Mouse (Mus musculus): ENCODE measurements at regions not wholly inside any gene's neighbourhood (a gene's known extent, or its start where the extent isn't known, plus 50 kb on each side); places are given as distances from the start of the nearest gene placed in this dataset.
"Not testable (repeated sequence)": the region's sequence is repeated elsewhere in the genome, so short reads cannot be mapped to it uniquely, and the experiment has no call there.

- in situ Hi-C loops (cut with MboI, MseI) = loop anchor here in 1 of 2 experiments (5.0 kb wide), 1 partner anchor 101 kb away; no protein-coding TSS in a partner anchor
Observed at GRCm38 (mm10) chr17:52351293-52351692, 251.2 kb upstream of the Kcnh8 start.

- in situ Hi-C loops (cut with MboI, MseI) = loop anchor here in 1 of 2 experiments (5.0 kb wide), 1 partner anchor 102 kb away; no protein-coding TSS in a partner anchor
Observed at GRCm38 (mm10) chr17:52350696-52351095, 251.8 kb upstream of the Kcnh8 start.

- in situ Hi-C loops (cut with MboI, MseI) = loop anchor here in 1 of 2 experiments (5.0 kb wide), 1 partner anchor 102 kb away; no protein-coding TSS in a partner anchor
Observed at GRCm38 (mm10) chr17:52349872-52350271, 252.6 kb upstream of the Kcnh8 start.

DNA sequence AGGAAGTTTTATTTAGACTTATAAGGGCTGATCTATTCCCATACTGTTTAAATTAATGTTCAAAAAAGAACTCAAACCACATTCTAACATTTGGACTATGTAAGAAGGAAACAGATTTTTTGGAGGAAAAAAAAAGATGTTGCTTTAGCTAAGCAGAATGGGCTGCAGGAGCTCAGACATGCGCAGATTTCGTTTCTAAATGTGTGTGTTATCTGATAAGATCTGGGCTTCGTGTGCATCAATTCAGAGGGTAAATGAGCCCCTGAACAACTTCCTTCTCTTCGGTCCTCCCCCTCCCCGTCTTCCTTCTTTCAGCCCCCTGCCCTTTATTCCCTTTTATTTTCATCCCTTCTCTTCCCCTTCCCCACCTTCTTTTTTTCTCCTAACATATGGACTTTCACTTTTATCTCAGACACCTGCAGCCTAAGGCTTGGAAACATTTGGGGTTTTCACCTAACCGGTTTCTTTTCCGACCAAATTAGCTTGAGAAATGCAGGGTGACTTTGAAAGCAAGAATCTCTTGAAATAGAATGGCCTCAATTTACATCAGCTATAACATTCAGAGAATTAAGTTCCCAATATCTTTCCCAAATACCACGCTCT, 253.9 kb upstream of the Kcnh8 start:
- in situ Hi-C loops (cut with MboI, MseI) = no loop called here

DNA sequence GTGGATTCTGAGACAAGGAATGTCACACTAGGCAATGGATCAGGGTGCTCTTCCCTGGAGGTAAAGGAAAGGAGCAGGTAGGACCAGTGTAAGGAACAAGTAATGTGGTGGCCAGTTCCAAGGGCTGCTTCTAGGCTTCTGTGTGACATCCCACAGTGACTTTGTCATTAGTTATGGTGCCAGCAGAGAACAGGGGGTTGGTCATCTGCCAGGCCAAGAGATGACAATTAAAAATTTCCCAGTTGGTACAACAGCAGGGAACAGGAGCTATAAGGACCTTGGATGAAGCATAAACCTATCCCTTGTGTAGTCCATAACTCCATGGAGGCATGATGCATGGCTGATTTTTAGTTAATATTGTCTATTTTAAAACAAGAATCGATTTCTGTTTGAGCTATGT, 281.9 kb upstream of the Kcnh8 start:
- in situ Hi-C loops (cut with MboI, MseI) = no loop called here

DNA sequence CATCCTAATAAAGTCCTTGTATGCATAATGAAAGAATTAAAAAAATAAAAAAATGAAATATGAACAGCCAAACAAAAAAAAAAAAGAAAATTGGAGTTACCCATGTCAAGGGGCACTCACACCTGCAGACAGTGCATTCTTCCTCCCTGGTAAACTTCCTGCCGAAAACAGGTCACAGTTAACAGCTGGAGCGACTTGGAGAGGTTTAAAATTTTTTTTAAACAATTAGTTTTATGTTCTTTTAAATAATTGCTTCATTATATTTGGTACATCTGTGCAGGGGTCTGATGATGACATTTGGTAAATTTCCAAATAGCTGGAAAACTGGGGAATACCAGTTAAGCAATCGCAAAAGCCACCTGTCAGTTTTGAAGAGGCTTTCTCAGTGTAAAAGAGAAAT, 285.5 kb upstream of the Kcnh8 start:
- in situ Hi-C loops (cut with MboI, MseI) = no loop called here

DNA sequence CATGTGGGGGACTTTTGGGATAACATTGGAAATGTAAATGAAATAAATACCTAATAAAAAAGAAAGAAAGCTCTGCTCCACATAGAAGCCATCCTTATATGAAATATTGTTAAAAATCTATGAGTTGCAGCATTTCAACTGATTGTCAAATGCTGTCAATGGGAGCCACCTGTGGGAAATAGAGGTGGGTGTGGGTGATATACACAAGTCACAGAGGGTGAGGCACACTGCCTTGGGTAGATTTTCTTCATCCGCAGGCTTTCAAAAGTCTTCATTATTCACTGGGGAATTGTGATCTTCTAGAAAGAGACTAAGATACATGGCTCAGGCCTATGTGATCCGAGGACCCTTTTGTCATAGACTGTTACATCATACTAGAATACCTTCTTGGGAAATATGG, 286.6 kb upstream of the Kcnh8 start:
- in situ Hi-C loops (cut with MboI, MseI) = no loop called here

GRCm38 (mm10) chr17:52315456-52315855, 287.1 kb upstream of the Kcnh8 start:
- in situ Hi-C loops (cut with MboI, MseI) = not testable (repeated sequence)

- in situ Hi-C loops (cut with MboI, MseI) = no loop called here
Observed at GRCm38 (mm10) chr17:52312043-52312442, 290.5 kb upstream of the Kcnh8 start.

- in situ Hi-C loops (cut with MboI, MseI) = no loop called here
Observed at GRCm38 (mm10) chr17:52308789-52309188, 293.7 kb upstream of the Kcnh8 start.

GRCm38 (mm10) chr17:52304133-52304532, 298.4 kb upstream of the Kcnh8 start:
- in situ Hi-C loops (cut with MboI, MseI) = no loop called here

- in situ Hi-C loops (cut with MboI, MseI) = no loop called here
Observed at GRCm38 (mm10) chr17:52303320-52303719, 299.2 kb upstream of the Kcnh8 start.

DNA sequence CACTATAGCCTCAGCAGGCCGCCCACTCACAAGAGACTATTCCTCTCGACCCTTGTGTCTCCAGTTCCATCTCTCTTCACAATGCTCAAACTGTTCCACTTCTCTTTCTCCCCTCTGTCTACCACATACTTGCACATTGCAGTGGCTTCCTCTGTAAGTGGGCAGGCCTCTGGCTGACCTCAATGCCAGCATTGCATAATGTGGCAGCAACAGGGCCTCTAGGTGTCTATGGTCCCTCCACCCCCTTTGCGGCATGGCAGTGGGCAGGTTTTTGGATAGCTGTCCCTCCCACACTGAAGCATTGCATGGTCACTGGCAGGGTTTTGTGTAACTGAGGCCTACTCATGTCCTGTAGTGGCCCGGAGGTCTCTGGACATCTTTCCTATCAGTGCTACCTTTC, 302.7 kb upstream of the Kcnh8 start:
- in situ Hi-C loops (cut with MboI, MseI) = loop anchor here in 1 of 2 experiments (10.0 kb wide), 1 partner anchor 1085 kb away; no protein-coding TSS in a partner anchor

GRCm38 (mm10) chr17:52285392-52285791, 317.1 kb upstream of the Kcnh8 start:
- in situ Hi-C loops (cut with MboI, MseI) = no loop called here

DNA sequence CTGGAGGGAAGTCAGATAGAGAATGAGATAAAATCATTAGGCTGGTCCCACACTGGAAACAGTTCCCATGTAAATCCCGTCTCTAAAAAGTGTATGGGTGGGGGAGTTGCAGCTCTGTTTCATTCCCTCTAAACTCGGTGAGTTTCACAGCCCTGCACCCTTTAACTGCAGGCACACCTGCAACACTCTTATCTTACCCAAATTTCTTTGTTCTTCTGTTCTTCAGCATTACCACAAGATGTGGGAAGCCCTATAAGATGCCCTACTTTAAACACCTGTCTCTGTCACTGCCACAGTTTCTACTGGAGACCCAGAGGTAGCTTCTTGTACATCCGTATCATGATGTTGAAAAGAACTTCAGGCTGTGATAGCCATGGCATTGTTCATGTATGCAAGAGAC, 320.2 kb upstream of the Kcnh8 start:
- in situ Hi-C loops (cut with MboI, MseI) = no loop called here

GRCm38 (mm10) chr17:52278523-52278922, 324.0 kb upstream of the Kcnh8 start:
- in situ Hi-C loops (cut with MboI, MseI) = no loop called here

DNA sequence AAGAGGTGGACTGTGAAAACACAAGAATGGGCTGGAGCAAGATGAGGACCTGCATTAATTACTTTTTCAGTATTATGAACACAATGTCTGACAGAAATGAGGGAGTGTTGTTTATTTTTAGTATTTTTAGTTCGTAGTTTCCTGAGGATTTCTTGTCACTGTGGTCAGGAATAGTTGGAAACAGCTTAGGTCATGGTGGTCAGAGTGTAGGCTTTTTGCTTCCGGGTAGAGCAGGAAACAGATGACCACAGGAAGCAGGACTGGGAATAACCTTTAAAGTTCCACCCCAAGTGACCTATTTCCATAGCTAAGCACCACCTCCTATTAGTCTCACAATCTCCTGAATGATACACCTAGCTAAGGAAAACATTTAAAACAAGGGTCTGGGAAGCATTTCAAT, 333.7 kb upstream of the Kcnh8 start:
- in situ Hi-C loops (cut with MboI, MseI) = no loop called here

- in situ Hi-C loops (cut with MboI, MseI) = no loop called here
Observed at GRCm38 (mm10) chr17:52251284-52251683, 351.2 kb upstream of the Kcnh8 start.

- in situ Hi-C loops (cut with MboI, MseI) = no loop called here
Observed at GRCm38 (mm10) chr17:52225584-52225983, 376.9 kb upstream of the Kcnh8 start.

DNA sequence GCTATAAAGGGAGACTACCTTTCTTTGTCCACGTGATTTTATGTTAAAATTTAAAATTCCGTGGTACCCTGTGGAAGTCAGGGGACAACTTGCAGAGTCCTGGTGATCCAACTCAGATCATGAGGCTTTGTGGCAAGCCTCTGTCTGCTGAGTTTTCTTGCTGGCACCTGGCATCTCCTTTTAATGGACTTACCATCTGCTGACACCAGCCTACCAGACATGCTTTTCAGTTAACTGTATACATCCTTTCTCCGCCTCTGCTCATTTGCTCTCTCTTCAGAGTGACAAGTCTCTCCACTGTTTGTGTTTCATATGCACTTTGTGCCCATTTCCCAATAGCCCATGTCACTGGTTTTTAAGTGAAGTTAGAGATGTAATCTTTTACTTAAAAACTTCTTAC, 382.1 kb upstream of the Kcnh8 start:
- in situ Hi-C loops (cut with MboI, MseI) = no loop called here

DNA sequence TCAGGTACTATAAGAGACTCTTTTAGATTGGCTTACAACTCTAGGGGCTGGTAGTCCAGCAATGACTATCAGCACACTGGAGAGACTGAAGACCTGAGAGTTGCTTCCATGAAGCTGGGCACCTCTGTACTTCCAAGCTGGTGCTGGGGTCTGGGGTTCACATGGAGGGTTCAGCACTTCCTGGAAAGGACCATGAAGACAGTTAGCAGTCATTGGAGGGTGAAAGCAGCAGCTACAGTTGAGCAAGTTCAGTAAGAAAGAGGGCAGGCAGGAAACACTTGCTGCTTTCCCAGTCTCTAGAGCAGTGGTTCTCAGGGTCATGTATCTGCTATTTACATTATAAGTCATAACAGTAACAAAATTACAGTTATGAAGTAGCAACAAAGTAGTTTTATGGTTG, 384.3 kb upstream of the Satb1 start:
- in situ Hi-C loops (cut with MboI, MseI) = loop anchor here in 1 of 2 experiments (10.0 kb wide), 1 partner anchor 1187 kb away; no protein-coding TSS in a partner anchor

DNA sequence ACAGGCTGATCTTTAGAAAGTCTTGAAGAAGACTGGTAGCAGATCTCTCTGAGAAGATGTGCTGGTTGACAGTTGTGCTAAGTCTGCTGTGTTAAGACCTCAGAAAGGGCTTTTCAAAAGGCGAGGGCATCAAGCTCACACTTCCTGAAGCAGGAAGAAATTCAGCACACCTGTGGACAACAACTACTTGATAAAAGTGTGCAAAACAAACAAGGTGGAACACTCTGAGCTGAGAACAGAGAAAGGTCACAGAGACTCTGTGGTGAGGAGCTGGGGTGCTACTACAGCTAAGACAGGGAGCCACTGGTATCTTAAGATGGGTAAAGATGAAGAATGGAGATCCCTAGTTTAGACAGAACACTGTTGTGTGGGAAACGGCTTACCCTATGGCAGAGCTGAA, 379.9 kb upstream of the Satb1 start:
- in situ Hi-C loops (cut with MboI, MseI) = loop anchor here in 1 of 2 experiments (10.0 kb wide), 1 partner anchor 1192 kb away; no protein-coding TSS in a partner anchor

GRCm38 (mm10) chr17:52210483-52210882, 377.4 kb upstream of the Satb1 start:
- in situ Hi-C loops (cut with MboI, MseI) = loop anchor here in 1 of 2 experiments (10.0 kb wide), 1 partner anchor 1194 kb away; no protein-coding TSS in a partner anchor
